Mouse (Mus musculus): ENCODE results near the gene En1.

En1 gene

GRCm38 (mm10) chr1:120628821-120629220, 26.6 kb downstream of the En1 start:
- DNase-seq (ENCODE audit: low spot score): no peak

- no peak for DNase-seq (ENCODE audit: low spot score)
Observed at GRCm38 (mm10) chr1:120643380-120643779, 41.2 kb downstream of the En1 start.

- no peak for DNase-seq (ENCODE audit: low spot score)
Observed at GRCm38 (mm10) chr1:120643848-120644711, 41.9 kb downstream of the En1 start.

- DNase-seq (ENCODE audit: low spot score): no peak
Observed at GRCm38 (mm10) chr1:120644755-120645154, 42.5 kb downstream of the En1 start.

GRCm38 (mm10) chr1:120650068-120650467, 47.9 kb downstream of the En1 start:
- DNase-seq (ENCODE audit: low spot score): no peak

GRCm38 (mm10) chr1:120651997-120652396, 49.8 kb downstream of the En1 start:
- no peak for DNase-seq (ENCODE audit: low spot score)

GRCm38 (mm10) chr1:120654950-120655396, 52.8 kb downstream of the En1 start:
- DNase-seq (ENCODE audit: low spot score): no peak
